Mouse (Mus musculus): ENCODE results near the gene Nup160.

The Nup160 gene

GRCm38 (mm10) chr2:90661426-90661825, 15.6 kb upstream of the Nup160 start:
- DNase-seq (ENCODE audit: extremely low read depth, low read depth): peak; percentile 96

GRCm38 (mm10) chr2:90666591-90667387, 10.2 kb upstream of the Nup160 start:
- no peak for DNase-seq (ENCODE audit: extremely low read depth, low read depth)

DNA sequence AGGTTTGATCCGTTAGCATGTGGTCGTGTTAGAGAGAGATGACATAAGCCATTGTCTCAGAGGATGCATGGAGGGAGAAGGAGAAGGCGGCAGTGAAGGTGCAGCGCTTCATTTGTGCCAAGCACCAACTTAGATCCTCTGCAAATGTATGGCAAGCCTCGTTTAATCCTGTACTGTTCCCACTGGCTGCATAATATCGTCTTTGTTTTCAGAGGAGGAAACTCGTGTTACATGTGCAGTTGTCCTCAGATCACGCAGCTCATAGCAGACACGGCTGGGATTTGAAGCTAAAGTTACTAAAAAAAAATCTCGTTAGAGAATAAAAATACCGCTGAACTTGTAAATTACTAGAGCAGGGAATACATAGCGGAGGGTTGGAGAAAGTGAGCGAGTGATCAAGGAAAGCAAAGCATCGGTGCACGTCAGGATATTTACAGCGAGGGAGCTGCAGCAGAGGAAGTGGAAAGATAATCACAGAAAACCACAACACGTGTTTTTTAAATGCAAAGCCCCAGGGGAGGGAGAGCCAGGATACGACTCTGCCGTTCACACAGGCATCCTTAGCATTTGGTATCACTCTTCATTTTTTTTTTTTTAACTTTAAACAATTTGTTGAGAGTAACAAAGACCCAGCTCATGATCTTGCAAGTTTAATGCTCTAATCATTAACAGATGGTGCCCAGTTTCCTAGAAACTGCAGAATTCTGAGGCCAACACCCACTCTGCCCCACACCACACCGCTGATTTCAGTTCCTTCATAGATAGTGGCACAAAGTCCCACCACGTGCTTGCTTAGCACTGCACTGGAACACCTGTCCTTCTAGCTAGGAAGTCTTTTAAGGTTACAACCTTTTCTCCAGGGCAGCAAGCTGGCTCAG, 9.4 kb upstream of the Nup160 start:
- peak; percentile 53 for DNase-seq (ENCODE audit: extremely low read depth, low read depth)

DNA sequence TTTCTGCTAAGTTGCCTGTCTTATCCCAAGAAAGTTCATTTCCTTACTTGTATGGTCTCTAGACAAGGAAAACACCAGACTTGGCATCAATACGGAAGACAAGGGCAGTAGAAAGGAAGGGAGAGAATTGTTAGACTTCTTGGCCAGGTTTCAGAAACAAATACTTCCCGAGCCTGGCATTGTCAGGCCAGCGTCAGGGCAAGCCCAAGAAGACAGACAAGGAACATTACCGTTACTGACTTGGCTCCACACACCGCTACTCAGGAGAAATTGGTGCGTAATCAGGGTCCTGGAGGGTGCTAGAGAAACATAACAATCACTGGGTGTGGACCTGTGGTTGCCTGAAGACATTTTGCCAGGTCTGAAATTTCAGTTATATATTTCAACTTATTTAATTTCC, 6.7 kb upstream of the Nup160 start:
- DNase-seq (ENCODE audit: extremely low read depth, low read depth): no peak

DNA sequence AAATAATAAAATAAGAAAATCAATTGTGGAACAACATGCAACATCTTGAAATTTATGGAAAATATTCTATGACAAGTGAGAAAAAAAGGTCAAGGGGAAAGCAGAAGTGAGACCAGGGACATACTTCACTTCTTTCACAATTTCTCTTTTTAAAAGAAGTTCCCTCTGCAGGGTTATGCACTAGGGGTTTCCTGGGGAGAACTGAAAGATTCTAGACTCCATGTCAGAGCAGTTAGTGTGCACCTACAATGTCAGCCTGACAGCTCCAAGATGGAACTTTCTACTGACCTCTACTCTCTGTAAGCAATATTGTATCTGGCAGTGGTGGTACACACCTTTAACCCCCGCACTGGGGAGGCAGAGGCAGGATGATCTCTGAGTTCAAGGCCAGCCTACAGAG, 3.7 kb upstream of the Nup160 start:
- DNase-seq (ENCODE audit: extremely low read depth, low read depth): no peak

DNA sequence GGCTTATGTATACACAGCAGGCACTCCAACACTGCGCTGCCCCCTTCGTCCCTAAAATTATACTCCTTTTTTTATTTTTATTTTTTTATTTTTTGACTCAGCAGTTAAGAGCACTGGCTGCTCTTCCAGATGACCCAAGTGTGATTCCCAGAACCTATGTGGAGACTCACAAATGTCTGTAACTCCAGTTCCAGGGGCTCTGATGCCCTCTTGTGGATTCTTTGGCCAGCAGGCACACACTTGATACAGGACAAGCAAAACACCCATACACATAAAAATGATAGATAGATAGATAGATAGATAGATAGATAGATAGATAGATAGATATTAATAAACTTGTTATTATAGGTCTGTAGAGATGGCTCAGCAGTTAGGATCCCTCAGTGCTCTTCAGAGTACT, 2.5 kb upstream of the Nup160 start:
- DNase-seq (ENCODE audit: extremely low read depth, low read depth): no peak

- peak; percentile 30 for DNase-seq (ENCODE audit: extremely low read depth, low read depth)
Measured at GRCm38 (mm10) chr2:90675488-90675887, 1.5 kb upstream of the Nup160 start.

DNA sequence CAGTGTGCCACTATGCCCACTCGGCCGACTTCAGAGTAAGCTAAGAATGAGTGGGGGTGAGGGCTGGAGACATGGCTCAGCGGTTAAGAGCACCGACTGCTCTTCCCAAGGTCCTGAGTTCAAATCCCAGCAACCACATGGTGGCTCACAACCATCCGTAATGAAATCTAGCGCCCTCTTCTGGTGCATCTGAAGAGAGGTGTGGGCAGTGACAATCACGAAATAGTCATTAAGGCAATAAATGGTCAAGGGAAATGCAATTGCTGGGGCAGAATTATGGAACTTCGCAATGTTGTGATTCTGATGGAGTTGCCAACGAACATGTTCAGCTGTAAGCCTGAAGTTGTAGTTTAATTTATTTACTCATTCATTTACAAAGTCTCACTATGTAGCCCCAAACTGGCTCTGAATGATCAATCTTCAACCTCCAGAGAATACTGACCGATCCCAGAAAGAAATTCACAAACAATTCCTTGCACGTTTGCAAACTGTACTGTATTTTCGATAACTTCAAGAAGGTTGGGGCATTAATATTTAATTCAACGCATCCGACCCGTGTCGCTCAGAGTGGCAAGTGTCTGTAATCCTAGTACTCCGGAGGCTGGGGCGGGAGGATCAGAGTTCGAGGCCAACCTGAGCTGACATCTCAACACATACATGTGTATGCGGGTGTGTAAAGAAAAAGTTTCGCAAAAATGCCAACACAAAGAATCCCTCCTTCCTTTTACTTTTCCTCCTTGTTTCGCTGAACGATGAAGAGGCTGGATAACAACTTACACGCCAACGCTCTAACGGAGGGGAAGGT, 1.4 kb downstream of the Nup160 start:
- peak; percentile 40 for DNase-seq (ENCODE audit: extremely low read depth, low read depth)

DNA sequence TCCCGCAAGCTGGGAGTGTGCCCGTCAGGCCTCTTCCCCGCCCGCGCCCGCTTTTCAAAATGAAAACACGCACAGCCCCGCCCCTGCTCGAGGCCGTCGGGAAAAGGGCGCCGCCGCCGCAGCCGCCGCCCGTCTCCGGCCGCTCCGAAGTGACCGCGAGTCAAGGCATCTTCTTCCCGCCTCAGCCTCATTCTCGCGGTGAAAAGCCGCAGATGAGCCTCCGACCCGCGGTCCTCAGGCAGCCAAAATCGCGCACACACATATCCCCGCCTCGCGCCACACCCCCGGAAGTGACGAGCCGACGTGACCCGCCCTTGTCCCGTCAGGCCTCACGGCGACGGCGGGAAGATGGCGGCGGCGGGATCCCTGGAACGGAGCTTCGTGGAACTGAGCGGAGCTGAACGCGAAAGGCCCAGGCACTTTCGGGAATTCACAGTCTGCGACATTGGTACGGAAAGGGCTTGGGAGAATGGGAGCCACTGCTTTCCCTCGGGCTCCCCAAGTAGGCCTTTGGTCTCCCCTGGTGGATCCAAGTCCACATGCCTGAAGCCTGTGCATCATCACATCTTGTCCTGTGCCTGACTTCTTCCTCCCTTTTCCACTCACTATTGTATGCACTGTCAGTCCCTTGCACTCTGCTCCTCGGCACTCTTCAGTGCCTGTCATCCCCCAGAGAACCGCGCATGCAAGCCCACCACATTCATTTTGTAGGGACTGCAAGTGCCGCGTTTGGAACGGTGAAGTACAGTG, 2.2 kb downstream of the Nup160 start:
- peak; percentile 77 for DNase-seq (ENCODE audit: extremely low read depth, low read depth)

GRCm38 (mm10) chr2:90700943-90701342, 23.9 kb downstream of the Nup160 start:
- no peak for DNase-seq (ENCODE audit: extremely low read depth, low read depth)

DNA sequence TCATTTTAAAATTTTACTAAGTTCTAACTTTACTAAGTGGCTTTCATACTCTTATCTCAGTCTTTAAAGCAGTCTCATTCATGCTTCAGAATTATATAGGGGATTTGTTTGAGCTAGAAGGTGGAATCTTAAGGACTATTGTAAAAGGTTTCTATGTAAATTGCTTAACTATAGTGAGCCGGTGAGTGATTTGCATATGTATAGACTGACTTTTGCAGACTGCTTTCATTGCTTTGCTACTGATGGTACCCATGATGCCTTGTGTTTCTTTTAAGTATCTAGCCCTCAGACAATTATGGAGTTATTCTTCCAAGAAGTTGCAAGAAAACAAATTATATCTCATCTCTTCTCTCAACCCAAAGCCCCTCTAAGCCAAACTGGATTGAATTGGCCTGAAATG, 31.5 kb downstream of the Nup160 start:
- no peak for DNase-seq (ENCODE audit: extremely low read depth, low read depth)

- DNase-seq (ENCODE audit: extremely low read depth, low read depth): peak; percentile 84
Measured at GRCm38 (mm10) chr2:90715555-90716092, 38.6 kb downstream of the Nup160 start.

DNA sequence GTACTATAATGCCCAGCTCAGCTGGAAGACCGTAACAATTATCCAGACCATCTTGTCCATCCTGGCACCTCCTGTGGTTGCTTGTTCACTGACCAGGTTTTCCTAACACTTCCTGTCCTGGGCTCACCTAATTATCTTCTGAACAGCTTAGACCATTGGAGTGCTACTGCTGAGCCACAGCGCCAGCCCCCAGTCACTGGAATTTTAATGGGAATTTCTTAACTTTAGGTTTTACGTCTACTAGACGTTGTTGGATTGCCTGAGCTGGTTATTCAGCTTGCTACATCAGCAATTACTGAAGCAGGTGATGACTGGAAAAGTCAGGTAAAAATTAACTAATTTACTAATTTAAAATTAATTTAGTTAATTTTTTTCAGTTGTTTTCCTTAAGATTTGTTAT, 40.4 kb downstream of the Nup160 start:
- DNase-seq (ENCODE audit: extremely low read depth, low read depth): no peak

- DNase-seq (ENCODE audit: extremely low read depth, low read depth): no peak
Measured at GRCm38 (mm10) chr2:90717948-90718347, 40.9 kb downstream of the Nup160 start.

GRCm38 (mm10) chr2:90726818-90727217, 49.8 kb downstream of the Nup160 start:
- no peak for DNase-seq (ENCODE audit: extremely low read depth, low read depth)

- DNase-seq (ENCODE audit: extremely low read depth, low read depth): no peak
Measured at GRCm38 (mm10) chr2:90735326-90735725, 58.3 kb downstream of the Nup160 start.

- peak; percentile 15 for DNase-seq (ENCODE audit: extremely low read depth, low read depth)
Measured at GRCm38 (mm10) chr2:90738801-90739200, 61.8 kb downstream of the Nup160 start.

- DNase-seq (ENCODE audit: extremely low read depth, low read depth): no peak
Measured at GRCm38 (mm10) chr2:90739327-90739726, 62.3 kb downstream of the Nup160 start.

DNA sequence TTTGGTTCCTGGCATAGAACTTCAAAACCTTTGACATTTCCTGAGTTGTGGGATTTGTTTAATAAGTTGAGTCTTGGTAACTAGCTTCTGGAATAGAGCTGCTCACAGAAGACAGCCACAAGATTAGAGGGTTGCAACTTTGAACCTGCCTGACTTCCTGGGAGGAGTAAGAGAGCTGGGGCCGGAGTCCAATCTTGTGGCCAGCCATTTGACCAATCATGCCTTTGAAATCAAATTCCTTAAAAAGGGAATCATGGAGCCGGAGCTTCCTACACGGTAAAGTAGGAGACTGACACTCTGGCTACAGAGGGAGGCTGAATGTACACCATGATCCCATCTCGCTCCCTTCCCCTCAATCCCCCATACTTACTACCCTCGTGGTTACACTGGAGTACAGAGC, 62.9 kb downstream of the Nup160 start:
- DNase-seq (ENCODE audit: extremely low read depth, low read depth): no peak

DNA sequence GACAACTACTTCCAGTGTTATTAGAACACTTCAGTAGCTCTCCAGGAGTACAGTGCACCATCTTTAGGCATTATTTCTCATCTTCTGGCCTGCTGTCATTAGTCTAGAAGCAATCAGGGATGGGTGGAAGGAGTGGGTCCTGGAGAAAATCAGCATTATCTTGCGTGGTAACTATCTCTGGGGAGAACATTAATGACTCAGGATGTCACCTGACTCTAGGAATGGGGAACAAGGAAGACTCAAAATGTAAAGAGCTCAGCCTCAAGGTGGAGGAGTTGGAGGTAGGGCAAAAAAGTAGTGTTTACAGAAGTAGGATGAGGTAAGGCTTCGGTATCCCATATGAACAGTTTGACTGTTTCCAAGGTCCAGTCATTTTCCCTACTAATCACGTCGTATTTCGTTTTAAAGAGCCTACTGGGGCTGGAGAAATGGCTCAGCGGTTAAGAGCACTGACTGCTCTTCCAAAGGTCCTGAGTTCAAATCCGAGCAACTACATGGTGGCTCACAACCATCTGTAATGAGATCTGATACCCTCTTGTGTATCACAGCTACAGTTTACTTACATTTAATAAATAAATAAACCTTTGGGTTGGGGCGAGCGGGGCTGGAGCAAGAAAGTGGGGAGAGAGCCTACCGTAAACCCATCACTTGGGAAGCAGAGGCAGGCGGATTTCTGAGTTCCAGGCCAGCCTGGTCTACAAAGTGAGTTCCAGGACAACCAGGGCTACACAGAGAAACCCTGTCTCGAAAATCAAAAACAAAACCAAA, 67.5 kb downstream of the Nup160 start:
- DNase-seq (ENCODE audit: extremely low read depth, low read depth): peak; percentile 38

Measured in MEL-GATA-1-ER (cell line).